Mouse (Mus musculus): Measurements from ENCODE around the gene Aurkb. TPM values are rescaled to one million over a fixed set of nuclear protein-coding genes. Genes with fewer than 3 reads are reported as not detected.

The Aurkb gene
- total RNA-seq, 4 experiments from 2014 or later: 0.35 TPM; not detected in 3

DNA sequence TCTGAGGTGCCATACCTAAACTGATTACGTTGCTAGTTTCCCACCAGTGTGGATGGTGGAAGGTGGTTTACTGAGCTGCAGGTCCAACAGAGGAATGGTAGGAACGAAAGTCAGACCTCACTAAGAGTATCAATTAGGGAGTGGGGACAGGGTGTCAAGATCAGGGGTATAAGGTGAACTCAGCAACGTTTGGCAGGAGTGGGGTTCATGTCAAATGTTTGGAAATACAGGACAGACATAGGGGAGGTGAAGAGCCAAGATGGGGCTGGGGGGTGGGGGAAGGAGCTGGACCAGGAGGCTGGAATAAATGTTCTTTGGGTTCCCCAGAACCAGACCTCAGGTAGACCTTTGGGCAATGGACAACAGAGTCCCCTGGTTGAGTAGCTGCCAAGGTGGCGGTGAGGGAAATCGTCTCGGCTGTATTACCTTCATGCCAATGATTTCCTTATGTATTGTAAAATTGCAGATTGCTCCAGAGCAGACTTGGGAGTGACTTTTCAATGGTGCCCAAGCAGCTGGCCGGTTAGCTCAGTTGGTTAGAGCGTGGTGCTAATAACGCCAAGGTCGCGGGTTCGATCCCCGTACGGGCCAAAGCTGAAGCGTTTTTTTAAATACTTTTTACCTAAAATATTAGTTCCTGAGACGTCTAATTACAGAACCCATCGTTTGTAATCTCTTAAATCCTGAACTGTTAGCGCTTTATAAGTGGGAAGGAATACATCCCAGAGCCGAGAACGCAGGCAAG lies 8.8 kb upstream of the Aurkb start:
- peak; percentile 74 to 78 for DNase-seq (ENCODE audit: low spot score in 2 of 2)

DNA sequence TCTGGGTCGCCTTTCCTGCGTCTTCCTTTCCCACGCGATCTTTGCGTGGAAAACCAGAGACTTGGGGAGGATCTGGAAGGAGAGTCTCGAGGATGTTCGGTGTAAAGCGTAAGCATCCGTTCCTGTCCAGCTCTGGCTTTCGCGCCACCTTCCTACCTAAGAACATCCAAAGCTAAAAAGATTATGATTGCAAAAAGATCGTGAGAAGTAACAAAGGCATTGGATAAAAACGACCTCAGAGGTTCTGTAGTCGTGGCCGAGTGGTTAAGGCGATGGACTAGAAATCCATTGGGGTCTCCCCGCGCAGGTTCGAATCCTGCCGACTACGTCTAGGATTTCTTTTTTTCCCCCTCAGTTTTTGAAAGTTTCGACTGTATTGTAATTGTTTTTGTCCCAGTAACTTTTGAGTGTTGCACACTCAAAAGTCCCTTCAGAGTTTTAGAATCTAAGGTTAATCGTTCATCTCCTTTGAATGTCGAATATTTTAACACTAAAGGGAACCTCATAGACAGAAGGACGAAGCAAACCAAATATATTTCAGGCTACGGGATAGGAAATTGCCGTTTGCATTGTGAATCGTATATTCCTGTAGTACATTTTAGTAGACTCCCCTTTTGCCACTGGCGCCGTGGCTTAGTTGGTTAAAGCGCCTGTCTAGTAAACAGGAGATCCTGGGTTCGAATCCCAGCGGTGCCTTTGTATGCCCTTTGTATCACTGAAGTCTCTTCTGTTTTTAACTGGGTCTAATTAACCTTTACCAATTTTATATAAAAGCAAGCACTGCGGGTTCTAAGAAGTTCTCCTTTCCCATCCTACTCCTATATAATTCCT lies 8.0 kb upstream of the Aurkb start:
- DNase-seq (ENCODE audit: low spot score in 2 of 2): peak; percentile 53 to 62

DNA sequence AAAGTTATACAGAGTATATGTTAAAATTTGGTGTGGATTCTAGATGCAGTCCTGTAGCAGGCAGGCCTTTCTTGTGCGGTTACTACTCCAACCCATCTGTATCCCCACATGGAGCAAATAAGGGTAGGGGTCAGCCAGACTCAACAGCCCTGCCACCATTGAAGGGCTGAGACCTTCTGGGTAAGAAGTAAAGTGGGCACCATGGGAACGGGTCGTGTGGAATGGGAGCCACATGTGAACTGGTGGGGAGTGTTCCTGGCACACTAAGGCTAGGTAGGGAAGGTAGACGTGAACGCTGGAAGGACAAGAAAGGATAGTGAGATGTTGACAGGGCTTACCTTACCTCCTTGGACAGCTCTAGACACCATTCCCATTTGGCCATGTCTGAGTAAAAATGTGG lies 7.3 kb upstream of the Aurkb start:
- no peak for DNase-seq (ENCODE audit: low spot score in 2 of 2)

DNA sequence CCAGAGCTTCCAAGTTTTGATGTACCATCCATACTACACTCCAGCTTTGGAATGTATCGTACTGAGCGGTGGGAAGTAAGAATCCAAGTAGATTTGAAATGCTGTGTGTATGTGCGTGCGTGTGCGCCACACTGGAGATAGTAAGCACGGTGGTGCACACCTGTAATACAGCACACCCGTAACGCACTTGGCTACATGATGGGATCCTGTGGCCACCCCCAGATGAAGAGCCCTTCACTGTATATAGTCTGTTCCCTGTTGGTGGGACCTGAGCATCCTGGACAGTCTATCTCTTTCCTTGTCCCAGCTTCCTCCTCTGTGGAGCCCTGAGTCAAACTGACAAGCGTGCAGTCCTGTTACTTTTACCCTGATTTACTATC lies 938 bp downstream of the Aurkb start:
- no peak for DNase-seq (ENCODE audit: low spot score in 2 of 2)

DNA sequence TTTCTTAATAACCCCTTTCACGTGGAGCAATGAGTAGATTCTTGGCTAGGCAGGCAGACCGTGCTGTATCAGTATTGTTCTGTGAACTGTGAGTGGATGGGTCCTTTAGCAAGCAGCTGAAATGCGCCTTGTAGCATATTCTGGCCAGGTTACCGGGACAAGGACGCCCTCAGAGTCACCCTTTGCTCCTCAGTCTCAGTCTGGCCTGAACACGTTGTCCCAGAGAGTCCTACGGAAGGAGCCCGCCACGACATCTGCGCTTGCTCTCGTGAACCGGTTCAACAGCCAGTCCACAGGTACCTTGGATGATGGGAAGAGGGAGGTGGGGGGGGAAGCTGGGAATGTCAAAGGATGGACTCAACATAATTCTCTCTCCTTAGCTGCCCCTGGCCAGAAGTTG lies 2.1 kb downstream of the Aurkb start:
- DNase-seq (ENCODE audit: low spot score in 2 of 2): no peak

DNA sequence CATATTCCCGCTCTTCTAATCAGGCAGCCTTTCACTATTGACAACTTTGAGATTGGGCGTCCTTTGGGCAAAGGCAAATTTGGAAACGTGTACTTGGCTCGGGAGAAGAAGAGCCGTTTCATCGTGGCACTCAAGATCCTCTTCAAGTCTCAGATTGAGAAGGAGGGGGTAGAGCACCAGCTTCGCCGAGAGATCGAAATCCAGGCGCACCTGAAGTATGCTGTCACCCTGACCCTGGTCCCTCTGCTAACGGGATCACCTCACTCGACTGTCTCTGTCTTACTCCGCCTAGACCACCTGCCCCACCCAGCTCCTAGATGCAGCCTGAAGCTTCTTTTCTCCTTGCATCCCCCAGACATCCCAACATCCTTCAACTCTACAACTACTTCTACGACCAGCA lies 2.7 kb downstream of the Aurkb start:
- no peak for DNase-seq (ENCODE audit: low spot score in 2 of 2)

DNA sequence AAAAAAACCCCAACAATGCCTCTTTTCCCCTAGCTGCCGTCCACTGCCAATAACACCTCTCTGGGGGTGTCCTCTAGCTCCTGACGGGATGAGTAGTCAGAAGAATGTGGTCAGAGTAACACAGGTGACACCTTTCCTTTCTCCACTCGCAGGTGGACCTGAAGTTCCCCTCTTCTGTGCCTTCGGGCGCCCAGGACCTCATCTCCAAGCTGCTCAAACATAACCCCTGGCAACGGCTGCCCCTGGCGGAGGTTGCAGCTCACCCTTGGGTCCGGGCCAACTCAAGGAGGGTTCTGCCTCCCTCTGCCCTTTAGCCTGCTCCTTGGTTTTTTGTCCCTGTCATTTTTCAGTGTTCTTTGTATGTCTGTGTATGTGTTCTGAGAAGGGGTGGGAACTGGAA lies 5.3 kb downstream of the Aurkb start:
- no peak for DNase-seq (ENCODE audit: low spot score in 2 of 2)

DNA sequence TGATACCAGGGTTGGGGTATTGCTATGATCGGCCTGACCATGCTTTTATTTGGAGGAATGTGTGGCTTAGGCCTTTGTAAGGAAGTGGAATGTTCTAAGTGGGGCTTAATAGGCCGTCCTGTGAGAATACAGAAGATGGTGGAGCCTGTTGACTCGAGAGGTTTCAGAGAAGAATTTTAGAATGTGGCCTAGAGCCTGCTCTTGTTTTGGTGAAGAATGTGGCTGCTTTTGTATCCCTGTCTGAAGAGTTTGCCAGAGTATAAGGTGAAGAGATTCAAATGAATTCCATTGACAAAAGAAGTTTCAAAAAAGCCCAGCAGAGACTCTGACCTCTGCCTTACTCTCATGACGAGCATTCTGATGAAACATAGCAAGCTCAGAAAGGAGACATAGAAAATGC lies 6.3 kb downstream of the Aurkb start:
- DNase-seq (ENCODE audit: low spot score in 2 of 2): no peak

DNA sequence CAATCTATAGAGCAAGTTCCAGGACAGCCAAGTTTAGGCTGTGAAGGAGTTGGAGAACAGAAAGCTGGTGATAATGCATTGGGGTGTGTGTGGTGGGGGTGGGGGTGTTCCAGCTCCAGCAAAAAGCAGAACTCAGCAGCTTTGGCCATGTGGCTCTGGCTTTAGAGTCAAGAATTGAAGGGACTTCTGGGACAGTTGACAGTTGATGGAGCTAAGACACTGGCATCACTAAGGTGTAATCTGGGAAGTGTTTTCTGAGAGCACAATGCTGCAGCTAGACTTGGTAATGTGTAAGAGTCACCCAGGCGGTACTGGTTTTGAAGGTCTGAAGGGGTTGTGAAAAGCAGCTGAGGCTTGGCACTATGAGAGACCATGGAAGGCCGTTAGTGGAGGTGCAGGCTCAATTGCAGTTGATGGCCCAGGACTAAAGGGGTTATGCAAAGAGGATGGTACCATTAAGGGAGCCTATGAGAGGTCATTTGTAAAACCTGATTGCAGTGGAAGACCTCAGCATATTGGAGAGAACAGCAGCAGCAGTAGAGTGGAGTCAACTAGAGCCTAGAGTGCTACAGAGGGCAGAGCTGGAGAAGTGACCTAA lies 7.5 kb downstream of the Aurkb start:
- no peak for DNase-seq (ENCODE audit: low spot score in 2 of 2)

DNA sequence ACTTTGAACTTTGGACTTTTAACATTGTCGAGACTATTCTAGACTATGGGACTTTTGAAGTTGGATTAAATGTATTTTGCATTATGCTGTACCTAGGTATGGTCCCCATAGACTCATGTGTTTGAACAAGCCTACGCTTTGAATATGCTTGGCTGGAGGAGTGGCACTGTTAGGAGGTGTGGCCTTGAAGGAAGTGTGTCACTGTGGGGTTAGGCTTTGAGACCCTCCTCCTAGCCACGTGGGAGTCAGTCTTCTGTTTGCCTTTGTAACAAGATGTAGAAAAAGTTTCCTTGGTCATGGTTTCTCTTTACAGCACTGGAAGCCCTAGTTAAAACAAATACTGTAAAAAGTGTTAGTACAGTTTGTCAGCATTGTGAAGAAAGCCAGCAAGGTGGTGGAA lies 8.4 kb downstream of the Aurkb start:
- no peak for DNase-seq (ENCODE audit: low spot score in 2 of 2)

DNA sequence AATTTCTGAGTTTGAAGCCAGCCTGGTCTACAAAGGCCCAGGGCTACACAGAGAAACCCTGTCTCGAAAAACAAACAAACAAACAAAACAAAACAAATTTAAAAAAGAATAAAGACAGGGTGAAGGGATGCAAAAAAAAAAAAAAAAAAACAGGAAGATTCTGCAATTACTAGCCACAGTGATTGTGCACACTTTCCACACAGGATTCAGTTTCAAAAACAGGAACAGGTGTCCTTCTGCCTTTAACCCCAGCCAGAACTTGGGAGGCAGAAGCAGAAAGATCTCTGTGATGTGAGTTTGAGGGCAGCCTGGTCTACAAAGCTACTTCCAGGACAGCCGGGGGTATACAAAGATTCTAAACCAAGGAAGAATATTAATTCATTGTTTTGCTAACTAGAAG lies 12.8 kb downstream of the Aurkb start:
- no peak for DNase-seq (ENCODE audit: low spot score in 2 of 2)

DNA sequence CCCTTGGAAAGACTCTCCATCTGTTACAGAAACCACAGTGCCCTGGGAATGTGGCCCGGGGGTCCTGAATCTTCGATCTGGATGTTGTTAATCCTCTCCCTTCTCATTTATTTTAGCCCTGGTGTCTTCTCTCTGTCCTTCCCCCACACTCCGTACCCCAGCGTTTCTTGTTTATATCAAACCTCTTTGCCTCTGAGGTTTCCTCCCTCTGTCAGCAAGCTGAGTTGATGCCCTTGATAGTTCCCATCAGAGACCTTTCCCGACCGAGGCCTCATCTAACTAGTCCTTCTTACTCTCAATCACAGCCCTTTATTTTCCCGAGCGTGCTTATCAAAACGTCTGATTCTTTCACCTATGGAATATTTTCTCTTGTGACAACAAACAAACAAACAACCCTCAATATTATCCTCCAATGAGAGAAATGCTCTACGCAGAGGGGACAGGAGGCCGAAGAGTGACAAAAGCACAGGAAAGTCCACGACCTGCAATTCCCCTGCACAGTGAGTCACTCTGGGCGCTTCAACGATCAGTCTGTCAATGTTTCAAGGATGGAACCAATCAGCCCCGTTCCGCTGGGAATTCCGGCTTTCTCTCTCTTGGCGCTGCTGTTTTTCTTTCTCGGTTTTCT lies 13.4 kb downstream of the Aurkb start:
- no peak for DNase-seq (ENCODE audit: low spot score in 2 of 2)

DNA sequence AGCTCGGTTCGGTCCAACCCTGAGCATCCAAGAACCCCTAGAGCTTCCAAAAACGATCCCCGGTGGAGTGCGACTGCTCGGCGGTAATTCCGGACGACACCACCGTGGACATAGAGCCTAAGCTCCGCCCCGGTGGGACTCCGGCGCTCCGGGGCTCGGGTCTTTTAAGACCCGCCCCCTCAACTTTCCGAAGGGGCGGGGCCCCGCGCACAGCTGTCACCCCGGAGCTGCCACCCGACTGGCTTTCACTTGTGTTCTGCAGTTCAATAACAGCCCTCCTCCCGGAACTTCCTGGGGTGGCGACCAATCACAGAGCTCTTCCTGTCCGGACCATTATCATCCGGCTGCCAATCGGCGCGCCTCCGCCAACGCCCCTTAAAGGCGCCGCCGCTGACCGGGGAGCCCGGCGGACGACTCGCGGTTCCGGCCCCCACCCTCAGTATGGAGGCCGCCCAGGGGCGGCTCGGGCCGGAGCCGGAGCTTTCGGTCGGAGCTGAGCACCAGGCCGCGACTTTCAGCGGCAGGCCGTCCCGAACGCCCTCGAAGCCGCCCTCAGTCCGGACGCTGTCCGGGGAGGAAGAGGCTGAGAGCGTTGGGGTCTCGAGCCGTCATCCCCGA lies 14.0 kb downstream of the Aurkb start, which contains the start of gene Borcs6:
TSS of gene Borcs6 (plus strand) at position 361 of the 618 bp plus-strand sequence.
- DNase-seq (ENCODE audit: low spot score in 2 of 2): peak; percentile 94 to 97

DNA sequence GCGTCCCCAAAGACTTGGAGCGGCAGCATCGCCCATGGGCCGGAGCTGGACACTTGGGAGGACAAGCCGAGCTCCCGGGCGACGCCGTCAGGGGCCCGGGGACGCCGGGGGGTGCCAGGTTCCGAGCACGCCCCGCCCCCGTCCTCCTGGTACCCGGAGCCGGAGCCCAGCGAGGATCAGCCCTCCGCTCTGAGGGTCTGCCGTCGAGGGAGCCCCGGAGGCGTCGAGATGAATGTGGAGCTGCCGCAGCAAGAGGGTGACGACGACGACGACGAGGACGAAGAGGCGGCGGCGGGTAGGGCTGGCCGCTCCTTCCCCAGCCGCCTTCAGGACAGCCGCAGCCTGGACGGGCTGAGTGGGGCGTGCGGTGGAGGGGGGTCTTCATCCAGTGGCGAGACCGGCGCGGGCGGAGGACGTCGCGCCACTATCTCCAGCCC lies 14.5 kb downstream of the Aurkb start:
- peak in 1 of 2 experiments; percentile 39 for DNase-seq (ENCODE audit: low spot score in 2 of 2)

DNA sequence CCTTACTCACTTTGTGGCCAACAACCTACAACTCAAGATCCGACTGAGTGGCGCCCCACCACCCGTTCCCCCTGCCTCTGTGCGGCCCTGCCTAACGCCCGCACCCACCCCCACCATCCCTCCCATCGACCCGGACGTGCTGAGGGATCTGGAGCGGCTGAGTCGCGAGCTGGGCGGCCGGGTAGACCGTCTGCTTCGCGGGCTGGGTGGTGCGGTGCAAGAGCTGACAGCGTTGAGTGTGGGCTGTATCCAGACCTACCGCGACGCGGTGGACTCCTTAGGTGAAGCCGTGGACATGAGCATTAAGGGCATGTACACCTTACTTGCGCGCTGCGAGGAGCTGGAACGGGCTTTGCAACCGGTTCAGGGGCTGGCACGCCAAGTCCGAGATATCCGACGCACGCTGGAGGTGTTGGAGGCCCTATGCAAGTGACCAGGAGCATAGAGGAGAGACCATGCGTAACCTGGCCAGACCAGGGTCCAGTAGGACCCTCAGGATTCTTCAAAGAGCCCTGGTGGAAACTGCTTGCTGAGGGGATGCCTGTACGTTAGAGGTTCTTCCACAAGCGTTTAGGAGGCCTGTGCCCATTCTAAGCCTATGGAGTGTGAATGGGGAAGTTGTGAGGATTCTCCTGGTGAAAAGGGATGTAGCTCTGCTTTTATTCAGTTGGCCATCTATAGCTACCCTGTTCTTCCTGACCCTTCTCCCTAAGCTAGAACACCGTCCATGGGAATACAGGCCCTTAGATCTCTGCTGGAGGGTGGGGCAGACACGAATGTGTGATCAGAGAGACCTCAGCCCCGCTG lies 15.2 kb downstream of the Aurkb start:
- DNase-seq (ENCODE audit: low spot score in 2 of 2): peak in 1 of 2 experiments; percentile 26

DNA sequence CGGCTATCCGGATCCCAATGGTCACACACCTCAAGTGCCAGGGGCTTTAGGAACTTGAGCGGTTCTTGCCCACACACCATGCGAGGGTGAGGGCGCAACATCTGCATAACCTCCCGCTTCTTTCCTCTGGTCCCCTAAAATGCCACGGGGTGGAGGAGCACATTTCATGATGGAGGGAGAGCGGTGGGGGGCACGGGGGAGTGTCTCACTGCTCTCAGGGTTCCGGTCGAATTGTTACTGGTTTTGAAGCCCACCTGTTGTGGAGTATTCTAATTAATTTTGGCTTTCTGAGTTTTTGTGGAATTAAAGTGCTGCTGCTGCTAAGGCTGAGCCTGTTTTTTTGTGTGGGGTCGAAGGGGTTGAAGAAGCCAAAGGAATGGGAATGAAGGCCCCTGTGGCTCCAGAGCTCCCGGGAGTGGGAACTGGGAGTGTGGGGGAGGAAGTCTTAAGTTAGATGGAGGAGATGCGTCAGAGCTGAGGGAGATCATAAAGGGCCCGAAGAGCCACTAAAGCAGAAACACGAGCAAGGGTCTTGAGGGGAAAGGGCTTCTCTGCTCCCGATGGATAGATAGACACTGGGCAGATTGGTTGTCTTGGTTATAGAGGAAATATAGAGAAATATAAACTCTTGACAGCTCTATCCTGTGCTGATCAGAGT lies 15.9 kb downstream of the Aurkb start:
- no peak for DNase-seq (ENCODE audit: low spot score in 2 of 2)

DNA sequence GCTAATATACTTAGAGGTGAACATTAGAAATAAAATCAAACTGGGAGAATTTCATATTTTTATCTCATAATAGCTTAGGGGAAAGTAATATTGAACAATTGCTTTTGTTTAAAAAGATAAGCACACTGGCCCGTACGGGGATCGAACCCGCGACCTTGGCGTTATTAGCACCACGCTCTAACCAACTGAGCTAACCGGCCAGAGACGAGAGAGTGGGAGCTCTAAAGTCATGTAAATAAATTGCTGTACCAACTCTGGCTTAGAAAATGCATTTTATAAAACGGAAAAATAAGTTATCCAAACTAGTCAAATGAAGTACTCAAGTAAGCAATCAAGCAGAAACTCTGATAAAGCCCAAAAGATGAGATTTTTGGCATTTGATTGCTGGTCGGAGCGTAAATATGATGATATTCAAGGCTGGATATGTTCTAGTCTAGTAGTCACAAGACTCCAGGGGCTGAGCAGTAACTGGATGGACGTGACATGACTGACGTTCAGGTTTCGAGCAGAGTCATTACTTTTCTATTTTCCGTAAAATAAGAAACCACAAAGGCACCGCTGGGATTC lies 16.8 kb downstream of the Aurkb start:
- peak in 1 of 2 experiments; percentile 60 for DNase-seq (ENCODE audit: low spot score in 2 of 2)

DNA sequence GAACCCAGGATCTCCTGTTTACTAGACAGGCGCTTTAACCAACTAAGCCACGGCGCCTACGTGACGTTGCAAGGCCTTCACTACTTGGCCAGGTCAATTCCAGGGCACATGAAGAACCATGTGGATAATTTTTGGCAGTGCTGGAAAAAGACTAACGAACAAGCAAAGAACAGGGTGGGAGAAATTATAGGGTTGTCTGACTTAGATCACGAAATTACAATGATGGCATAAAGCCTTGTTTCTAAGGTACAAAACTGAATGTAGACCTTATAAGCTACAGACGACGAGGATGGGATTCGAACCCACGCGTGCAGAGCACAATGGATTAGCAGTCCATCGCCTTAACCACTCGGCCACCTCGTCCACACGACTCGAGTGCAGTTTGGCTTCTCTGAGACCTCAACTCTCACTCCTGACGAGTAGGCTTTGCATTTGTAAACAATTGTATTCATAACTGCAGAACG lies 17.3 kb downstream of the Aurkb start:
- DNase-seq (ENCODE audit: low spot score in 2 of 2): peak; percentile 91

DNA sequence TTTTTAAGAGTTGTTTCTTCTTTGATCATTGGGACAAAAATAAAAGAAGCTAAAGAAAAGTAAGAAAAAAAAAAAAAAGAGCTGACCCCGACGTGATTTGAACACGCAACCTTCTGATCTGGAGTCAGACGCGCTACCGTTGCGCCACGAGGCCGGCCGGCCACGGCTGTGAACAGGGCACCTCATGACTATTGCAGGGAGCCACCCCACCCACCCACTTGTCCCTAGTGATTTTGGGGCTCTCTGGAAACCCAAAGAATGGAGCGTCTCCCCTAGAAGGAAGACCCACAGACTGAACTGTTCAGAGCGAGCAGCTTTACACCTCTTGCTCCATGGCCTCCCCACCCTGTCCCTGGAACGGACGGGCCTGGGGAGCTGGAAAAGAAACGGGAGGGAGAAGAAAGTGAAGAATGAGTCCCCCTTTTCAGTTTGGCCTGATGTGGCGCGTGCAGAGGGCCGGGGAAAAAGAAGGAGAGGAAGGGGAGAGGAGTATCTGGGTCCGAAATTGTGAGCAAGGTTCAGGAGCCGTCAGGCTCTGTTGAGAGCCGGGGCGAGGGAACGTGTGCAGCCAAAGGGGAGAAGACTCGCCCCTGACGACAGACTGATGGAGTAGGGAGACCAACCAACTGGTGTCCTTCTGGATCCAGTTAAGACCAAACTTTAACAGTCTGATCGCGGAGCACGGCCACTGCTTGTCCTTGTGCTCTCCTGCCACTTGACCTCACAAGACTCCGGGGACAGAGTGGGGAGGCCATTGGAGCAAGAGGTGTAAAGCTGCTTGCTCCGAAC lies 18.2 kb downstream of the Aurkb start:
- DNase-seq (ENCODE audit: low spot score in 2 of 2): peak; percentile 37 to 45
